Mouse (Mus musculus): ENCODE results near the gene Arid1a. TPM values are rescaled to one million over a fixed set of nuclear protein-coding genes. Genes with fewer than 3 reads are reported as not detected.

Arid1a gene
- polyA plus RNA-seq, 1 experiment = 52.1 TPM

- Histone ChIP-seq H3K27ac (ENCODE audit: insufficient read depth, low read length) (no peak overlapping the region), H3K4me3 (ENCODE audit: insufficient read depth, low read length) (no peak overlapping the region), H3K4me1 (ENCODE audit: control insufficient read depth, insufficient read depth, low read length) (no peaks in the 10 kb centered on the region; the same call in 1 of the 2 replicates)
- TF ChIP-seq CTCF (IDR thresholded peaks at IDR 0.05; ENCODE audit: borderline replicate concordance, insufficient read depth, low read length) (no peak), POLR2A (IDR thresholded peaks at IDR 0.05; ENCODE audit: low read depth, low read length) (no peak)
Measured at GRCm38 (mm10) chr4:133680206-133680786, 76.3 kb downstream of the Arid1a start.

DNA sequence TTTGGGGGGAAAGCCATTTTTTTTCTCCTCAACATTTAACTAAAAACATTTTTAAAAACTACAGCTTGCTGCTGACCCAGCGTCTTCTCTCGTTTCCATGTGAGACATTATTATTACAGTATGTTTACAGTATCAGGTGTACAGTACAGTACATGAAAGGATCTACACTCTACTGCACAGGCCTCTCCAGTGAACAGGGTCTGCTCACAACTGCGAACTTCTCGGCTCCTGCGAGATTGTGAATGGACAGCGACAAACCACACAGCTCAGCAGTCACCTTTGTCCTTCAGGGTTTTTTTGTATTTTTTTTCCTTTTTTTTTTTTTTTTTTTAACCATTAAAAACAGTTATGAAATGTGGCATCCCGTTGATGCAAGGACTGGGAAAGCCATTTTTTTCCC lies 76.9 kb downstream of the Arid1a start:
- Histone ChIP-seq H3K4me3 (ENCODE audit: insufficient read depth, low read length) (no peak overlapping the region), H3K27ac (ENCODE audit: insufficient read depth, low read length) (no peak overlapping the region), H3K4me1 (ENCODE audit: control insufficient read depth, insufficient read depth, low read length) (no peaks in the 10 kb centered on the region; the same call in 1 of the 2 replicates)
- no peak for TF ChIP-seq CTCF (IDR thresholded peaks at IDR 0.05; ENCODE audit: borderline replicate concordance, insufficient read depth, low read length)
- TF ChIP-seq POLR2A (IDR thresholded peaks at IDR 0.05; ENCODE audit: low read depth, low read length) = no peak

DNA sequence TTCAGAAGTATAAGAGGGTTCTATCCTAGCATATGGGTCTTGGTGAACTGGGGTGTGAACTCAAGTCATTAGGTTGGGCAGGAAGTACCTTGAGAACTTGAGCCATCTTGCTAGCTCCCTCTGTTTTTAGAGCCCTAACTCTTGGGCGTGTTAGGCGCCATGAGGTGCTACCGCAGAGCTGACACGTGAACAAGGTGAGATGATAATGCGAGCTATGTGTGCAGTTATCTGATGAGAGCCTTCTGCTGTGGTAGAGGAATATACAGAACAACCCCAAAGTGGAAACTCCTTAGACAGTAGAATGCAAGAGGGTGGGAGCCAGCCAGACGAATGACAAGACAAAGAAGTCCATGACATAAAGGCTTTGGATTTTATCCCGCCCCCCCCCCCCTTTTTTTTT lies 79.3 kb downstream of the Arid1a start:
- no peak for TF ChIP-seq POLR2A (IDR thresholded peaks at IDR 0.05; ENCODE audit: low read depth, low read length)
- no peak for TF ChIP-seq CTCF (IDR thresholded peaks at IDR 0.05; ENCODE audit: borderline replicate concordance, insufficient read depth, low read length)
- H3K4me3 ChIP-seq (ENCODE audit: insufficient read depth, low read length) = no peak overlapping the region
- H3K27ac ChIP-seq (ENCODE audit: insufficient read depth, low read length) = no peak overlapping the region
- peaks cover 3% of the 10 kb centered on the region for H3K4me1 ChIP-seq (ENCODE audit: control insufficient read depth, insufficient read depth, low read length)

- H3K27ac ChIP-seq (ENCODE audit: insufficient read depth, low read length) = no peak overlapping the region
- peaks cover 3% of the 10 kb centered on the region for H3K4me1 ChIP-seq (ENCODE audit: control insufficient read depth, insufficient read depth, low read length)
- no peak overlapping the region for H3K4me3 ChIP-seq (ENCODE audit: insufficient read depth, low read length)
- no peak for TF ChIP-seq POLR2A (IDR thresholded peaks at IDR 0.05; ENCODE audit: low read depth, low read length)
- TF ChIP-seq CTCF (IDR thresholded peaks at IDR 0.05; ENCODE audit: borderline replicate concordance, insufficient read depth, low read length) = no peak
Measured at GRCm38 (mm10) chr4:133676189-133676588, 80.4 kb downstream of the Arid1a start.

GRCm38 (mm10) chr4:133675594-133676016 lies 81.0 kb downstream of the Arid1a start:
- TF ChIP-seq POLR2A (IDR thresholded peaks at IDR 0.05; ENCODE audit: low read depth, low read length) = no peak
- no peak for TF ChIP-seq CTCF (IDR thresholded peaks at IDR 0.05; ENCODE audit: borderline replicate concordance, insufficient read depth, low read length)
- no peak overlapping the region for H3K27ac ChIP-seq (ENCODE audit: insufficient read depth, low read length)

GRCm38 (mm10) chr4:133674331-133674695 lies 82.3 kb downstream of the Arid1a start:
- no peak overlapping the region for H3K4me3 ChIP-seq (ENCODE audit: insufficient read depth, low read length)
- no peak for TF ChIP-seq POLR2A (IDR thresholded peaks at IDR 0.05; ENCODE audit: low read depth, low read length)
- TF ChIP-seq CTCF (IDR thresholded peaks at IDR 0.05; ENCODE audit: borderline replicate concordance, insufficient read depth, low read length) = no peak
- no peak overlapping the region for H3K27ac ChIP-seq (ENCODE audit: insufficient read depth, low read length)
- H3K4me1 ChIP-seq (ENCODE audit: control insufficient read depth, insufficient read depth, low read length) = peaks cover 7% of the 10 kb centered on the region

More at GRCm38 (mm10) chr4:133675594-133676016, 81.0 kb downstream of the Arid1a start:
- peaks cover 7% of the 10 kb centered on the region for H3K4me1 ChIP-seq (ENCODE audit: control insufficient read depth, insufficient read depth, low read length)
- H3K4me3 ChIP-seq (ENCODE audit: insufficient read depth, low read length) = no peak overlapping the region

GRCm38 (mm10) chr4:133673666-133674330 lies 82.8 kb downstream of the Arid1a start:
- 0 out of 2 replicates have a peak, but pooled peaks have one; percentile 22 for TF ChIP-seq POLR2A (IDR thresholded peaks at IDR 0.05; ENCODE audit: low read depth, low read length)
- no peak for TF ChIP-seq CTCF (IDR thresholded peaks at IDR 0.05; ENCODE audit: borderline replicate concordance, insufficient read depth, low read length)
- H3K4me3 ChIP-seq (ENCODE audit: insufficient read depth, low read length) = peak overlapping the region; percentile 94; the same call in 1 of the 2 replicates
- peaks cover 7% of the 10 kb centered on the region for H3K4me1 ChIP-seq (ENCODE audit: control insufficient read depth, insufficient read depth, low read length)
- peak overlapping the region; percentile 99 for H3K27ac ChIP-seq (ENCODE audit: insufficient read depth, low read length)

GRCm38 (mm10) chr4:133672845-133673647 lies 83.5 kb downstream of the Arid1a start:
- peak overlapping the region; percentile 99 for H3K27ac ChIP-seq (ENCODE audit: insufficient read depth, low read length)
- TF ChIP-seq POLR2A (IDR thresholded peaks at IDR 0.05; ENCODE audit: low read depth, low read length) = peak; percentile 28; the same call in 1 of the 2 replicates
- TF ChIP-seq CTCF (IDR thresholded peaks at IDR 0.05; ENCODE audit: borderline replicate concordance, insufficient read depth, low read length) = no peak
- peak overlapping the region; percentile 94 for H3K4me3 ChIP-seq (ENCODE audit: insufficient read depth, low read length)
- peaks cover 7% of the 10 kb centered on the region for H3K4me1 ChIP-seq (ENCODE audit: control insufficient read depth, insufficient read depth, low read length)

DNA sequence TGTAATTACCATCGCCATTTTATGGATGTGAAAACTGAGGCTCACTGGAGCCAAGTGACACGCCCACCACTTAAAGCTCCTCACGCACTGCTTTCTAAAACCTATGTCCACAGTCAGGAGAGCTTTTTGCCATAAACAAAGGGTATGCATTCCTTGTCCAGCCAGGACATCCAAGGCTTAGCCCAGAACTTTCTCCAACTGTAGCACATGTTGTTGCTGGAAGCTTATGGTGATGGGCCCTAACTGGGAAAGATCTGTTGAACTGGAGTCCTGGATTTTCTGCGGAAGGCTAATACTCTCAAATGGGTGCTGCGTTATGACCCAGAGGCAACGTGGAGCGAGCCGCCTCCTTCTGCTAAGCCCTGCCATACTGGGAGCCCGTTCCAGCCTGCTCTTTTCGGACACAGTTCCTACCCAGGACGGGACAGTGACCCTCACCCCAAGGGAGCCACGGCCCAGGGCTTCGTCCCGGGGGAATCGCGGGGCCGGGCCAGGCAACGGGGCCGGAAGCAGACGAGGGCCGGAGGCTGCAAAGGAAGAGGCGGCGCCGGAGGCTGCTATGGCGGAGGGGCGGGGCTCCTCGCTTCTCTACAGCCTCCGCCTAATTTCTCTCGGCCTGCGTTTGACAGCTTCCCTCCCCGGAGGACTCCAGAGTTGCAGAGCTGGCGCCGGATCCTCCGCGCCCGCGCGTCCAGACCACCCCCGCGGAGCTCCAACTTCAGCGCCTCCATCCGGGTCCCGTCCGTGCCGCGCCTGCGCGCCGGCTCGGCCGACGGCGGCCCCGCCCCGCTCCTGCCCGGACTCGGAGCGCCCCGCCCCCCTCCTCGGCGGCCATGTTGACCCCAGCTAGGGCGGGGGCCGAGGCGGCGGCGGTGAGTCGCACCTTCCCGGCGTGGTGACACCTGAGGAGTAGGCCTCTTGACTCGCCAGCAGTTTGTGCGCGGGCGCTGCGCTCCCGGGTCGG lies 84.4 kb downstream of the Arid1a start, which contains the start of gene Pigv:
Gene Pigv, minus strand, starts transcription at position 767 of the 964 bp plus-strand sequence.
- peaks cover 7% of the 10 kb centered on the region for H3K4me1 ChIP-seq (ENCODE audit: control insufficient read depth, insufficient read depth, low read length)
- peak within 1 kb of the TSS; percentile 99 for H3K27ac ChIP-seq (ENCODE audit: insufficient read depth, low read length)
- H3K4me3 ChIP-seq (ENCODE audit: insufficient read depth, low read length) = peak within 1 kb of the TSS; percentile 94
- TF ChIP-seq CTCF (IDR thresholded peaks at IDR 0.05; ENCODE audit: borderline replicate concordance, insufficient read depth, low read length) = no peak
- peak; percentile 81 for TF ChIP-seq POLR2A (IDR thresholded peaks at IDR 0.05; ENCODE audit: low read depth, low read length)

All from embryonic fibroblast, embryonic 13.5 days (primary cell).